In genomic region chr7:136423846-136424531, GRCm38 (mm10) we compare ENCODE assay signal across 16 mouse cellular contexts.
DNase-seq lines count a peak whose midpoint lies in the region; ATAC-seq and TF ChIP-seq lines count a peak whose summit lies in the region.
"Had no signal": no experiment of that assay in that cellular context is flagged by ENCODE, and none has a peak within 500 bp of the region (broad histone marks: within the 10 kb centered on the region; RNA-seq: fewer than 3 reads in every experiment).

No protein-coding gene starts in this region.

- WGBS in lung, embryonic 14.5 days, result 54% methylated on average over 8 of the region's 8 CpGs
- 56% methylated on average over 8 of the region's 8 CpGs for WGBS in embryonic facial prominence, embryonic 14.5 days

- no peak for TF ChIP-seq CTCF in lung, embryonic 14.5 days (IDR thresholded peaks at IDR 0.05; ENCODE audit: low read depth)

- no peaks in the 10 kb centered on the region for H3K27me3 ChIP-seq in lung, embryonic 14.5 days (ENCODE audit: insufficient read depth, low read length)
- H3K27me3 ChIP-seq in embryonic facial prominence, embryonic 14.5 days (replicated peaks; ENCODE audit: control insufficient read depth, insufficient read depth, low read length), result peaks cover 4% of the 10 kb centered on the region; the same call in 1 of the 2 replicates

- H3K4me3 ChIP-seq in lung, embryonic 14.5 days (ENCODE audit: low read depth, low read length), result no peak overlapping the region
- no peak overlapping the region for H3K4me3 ChIP-seq in embryonic facial prominence, embryonic 14.5 days (ENCODE audit: low read depth, low read length)
- H3K4me3 ChIP-seq: erythroblast, embryonic 14.5 days; lung, embryonic 15.5 days had no signal

- no peaks in the 10 kb centered on the region for H3K36me3 ChIP-seq in lung, embryonic 14.5 days (ENCODE audit: insufficient read depth)
- H3K36me3 ChIP-seq in embryonic facial prominence, embryonic 14.5 days (ENCODE audit: control insufficient read depth, insufficient read depth, low read length), result no peaks in the 10 kb centered on the region
- H3K36me3 ChIP-seq: lung, embryonic 15.5 days had no signal

- peak; percentile 31; the same call in 1 of the 2 replicates for ATAC-seq in lung, embryonic 14.5 days (ENCODE audit: insufficient read depth)
- ATAC-seq in embryonic facial prominence, embryonic 14.5 days (ENCODE audit: low read depth), result peak; percentile 72; the same call in 1 of the 2 replicates
- ATAC-seq: CD4-positive, CD25-positive, alpha-beta regulatory T cell, adult 4 months; forebrain, postnatal 0 days; inflammation-experienced regulatory T-cells, adult 6 months had no signal

- no peak overlapping the region for H3K27ac ChIP-seq in lung, embryonic 14.5 days (ENCODE audit: low read depth)
- no peak overlapping the region for H3K27ac ChIP-seq in embryonic facial prominence, embryonic 14.5 days (replicated peaks; ENCODE audit: low read depth, low read length)
- H3K27ac ChIP-seq: lung, embryonic 15.5 days had no signal

- H3K9me3 ChIP-seq in lung, embryonic 14.5 days (ENCODE audit: low read depth, low read length), result no peaks in the 10 kb centered on the region
- no peaks in the 10 kb centered on the region for H3K9me3 ChIP-seq in embryonic facial prominence, embryonic 14.5 days (ENCODE audit: control insufficient read depth, low read length)
- H3K9me3 ChIP-seq: lung, embryonic 15.5 days had no signal

- no peak overlapping the region for H3K9ac ChIP-seq in lung, embryonic 14.5 days
- no peak overlapping the region for H3K9ac ChIP-seq in embryonic facial prominence, embryonic 14.5 days (ENCODE audit: low read depth, low read length)
- H3K9ac ChIP-seq: forebrain, postnatal 0 days; lung, embryonic 15.5 days had no signal

- H3K4me1 ChIP-seq in lung, embryonic 14.5 days (ENCODE audit: insufficient read depth), result no peaks in the 10 kb centered on the region
- H3K4me1 ChIP-seq in embryonic facial prominence, embryonic 14.5 days (ENCODE audit: control insufficient read depth, insufficient read depth, low read length), result no peaks in the 10 kb centered on the region
- H3K4me1 ChIP-seq: lung, embryonic 15.5 days had no signal

- peak; percentile 82 for DNase-seq in lung, embryonic 14.5 days
- DNase-seq in lung, postnatal 25 days (ENCODE audit: low spot score), result no peak
- peak; percentile 50 for DNase-seq in adrenal gland, postnatal 10 days
- DNase-seq in embryonic facial prominence, embryonic 14.5 days (ENCODE audit: low spot score), result peak; percentile 60
- peak; percentile 82 to 84 for DNase-seq in kidney, postnatal 4 days
- no peak for DNase-seq in layer of hippocampus, adult 11-12 months (ENCODE audit: low spot score)
- no peak for DNase-seq in MN1 (ENCODE audit: low spot score)
- DNase-seq: cerebellum, adult 11-12 months; forebrain, postnatal 0 days; heart, postnatal 36 days; layer of hippocampus, adult 9-11 months had no signal

- H3K4me2 ChIP-seq in lung, embryonic 14.5 days, result no peak overlapping the region
- H3K4me2 ChIP-seq in embryonic facial prominence, embryonic 14.5 days (ENCODE audit: low read depth, low read length), result no peak overlapping the region
- H3K4me2 ChIP-seq: lung, embryonic 15.5 days; midbrain, embryonic 11.5 days had no signal

Comparison
In these comparisons a context has a peak if more than half of its experiments do, and no peak if none do; other contexts are left out.
1. DNase-seq: peak in lung, embryonic 14.5 days (single experiment), adrenal gland, postnatal 10 days (single experiment), embryonic facial prominence, embryonic 14.5 days (single experiment) and kidney, postnatal 4 days (2 of 2); none in lung, postnatal 25 days (single experiment), layer of hippocampus, adult 11-12 months (single experiment) and MN1 (single experiment).